Comparison of ENCODE assay signal across 10 mouse cellular contexts in the genomic region with DNA sequence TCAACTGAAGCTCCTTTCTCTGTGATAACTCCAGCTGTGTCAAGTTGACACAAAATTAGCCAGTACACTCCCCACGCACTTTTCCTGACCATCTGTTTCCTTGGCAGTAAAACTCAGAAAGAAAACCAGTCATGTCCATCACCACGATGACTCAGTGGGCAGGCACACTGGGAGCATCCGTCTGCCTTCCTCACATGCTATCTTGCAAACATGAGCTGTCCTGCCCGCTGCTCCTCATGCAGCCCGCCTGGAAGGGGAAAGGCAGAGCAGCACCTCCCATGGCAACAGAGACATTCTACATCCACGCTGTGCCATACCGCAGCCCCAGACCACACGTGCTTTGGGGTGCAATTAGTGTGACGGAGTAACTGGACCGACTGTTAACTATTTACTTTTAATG. TPM values are rescaled to one million over a fixed set of nuclear protein-coding genes. Genes with fewer than 3 reads are reported as not detected.
DNase-seq lines count a peak whose midpoint lies in the region; ATAC-seq and TF ChIP-seq lines count a peak whose summit lies in the region.
"Had no signal": no experiment of that assay in that cellular context is flagged by ENCODE, and none has a peak within 500 bp of the region (broad histone marks: within the 10 kb centered on the region; RNA-seq: fewer than 3 reads in every experiment).

No protein-coding gene starts in this region.

- CTCF ChIA-PET in Patski (lab: Charles Lee) = interaction anchor here (0.8 kb wide), 1 partner anchor 65 kb away, joined by 3 read pairs; a partner anchor contains a TSS

- H3K4me1 ChIP-seq in hindbrain, embryonic 16.5 days (ENCODE audit: control insufficient read depth, insufficient read depth, low read depth, low read length) = no peaks in the 10 kb centered on the region
- no peaks in the 10 kb centered on the region for H3K4me1 ChIP-seq in hindbrain, embryonic 12.5 days
- H3K4me1 ChIP-seq in midbrain, embryonic 13.5 days (replicated peaks) = no peaks in the 10 kb centered on the region

- intact Hi-C loops in left cerebral cortex, postnatal 25 days (cut with DNase I) = loop anchor here (2.0 kb wide), 1 partner anchor 70 kb away; no protein-coding TSS in a partner anchor

- TF ChIP-seq CTCF in Patski (IDR thresholded peaks at IDR 0.05) = no peak

- H3K36me3 ChIP-seq in hindbrain, embryonic 16.5 days (ENCODE audit: control insufficient read depth, insufficient read depth, low read length) = no peaks in the 10 kb centered on the region
- no peaks in the 10 kb centered on the region for H3K36me3 ChIP-seq in hindbrain, embryonic 12.5 days
- H3K36me3 ChIP-seq in midbrain, embryonic 13.5 days = no peaks in the 10 kb centered on the region

- no peak overlapping the region for H3K9ac ChIP-seq in hindbrain, embryonic 16.5 days (ENCODE audit: low read depth, low read length)
- H3K9ac ChIP-seq in hindbrain, embryonic 12.5 days = no peak overlapping the region
- no peak overlapping the region for H3K9ac ChIP-seq in midbrain, embryonic 13.5 days (replicated peaks)

- 55% methylated on average over 10 of the region's 10 CpGs for WGBS in hindbrain, embryonic 16.5 days
- WGBS in hindbrain, embryonic 12.5 days = 68% methylated on average over 10 of the region's 10 CpGs
- 73% methylated on average over 10 of the region's 10 CpGs for WGBS in midbrain, embryonic 13.5 days

- peak; percentile 73 for DNase-seq in Patski (ENCODE audit: low read depth, low spot score)
- peak; percentile 96 for DNase-seq in heart, adult 11 months
- peak; percentile 83 to 97 for DNase-seq in left cerebral cortex, postnatal 25 days (ENCODE audit: low spot score in 2 of 2)
- no peak for DNase-seq in thymus, postnatal 0 days (ENCODE audit: low spot score)
- no peak for DNase-seq in lung, postnatal 10 days

- in situ Hi-C loops in Patski (cut with MboI; ENCODE audit: low pct_unique_long_range_greater_than_20kb) = no loop called here

- 0 out of 2 replicates have a peak, but pooled peaks have one; percentile 40 for ATAC-seq in hindbrain, embryonic 16.5 days
- no peak for ATAC-seq in hindbrain, embryonic 12.5 days (ENCODE audit: low FRiP score)
- ATAC-seq in Patski = peak; percentile 98
- ATAC-seq in midbrain, embryonic 13.5 days = no peak

- no peaks in the 10 kb centered on the region for H3K27me3 ChIP-seq in hindbrain, embryonic 16.5 days (replicated peaks; ENCODE audit: control insufficient read depth, insufficient read depth, low read length)
- no peaks in the 10 kb centered on the region for H3K27me3 ChIP-seq in hindbrain, embryonic 12.5 days
- H3K27me3 ChIP-seq in Patski = no peaks in the 10 kb centered on the region
- H3K27me3 ChIP-seq in midbrain, embryonic 13.5 days = no peaks in the 10 kb centered on the region

- H3K9me3 ChIP-seq in hindbrain, embryonic 16.5 days (ENCODE audit: control insufficient read depth, low read length) = no peaks in the 10 kb centered on the region
- no peaks in the 10 kb centered on the region for H3K9me3 ChIP-seq in hindbrain, embryonic 12.5 days (replicated peaks)
- H3K9me3 ChIP-seq in midbrain, embryonic 13.5 days = no peaks in the 10 kb centered on the region

- H3K4me3 ChIP-seq in hindbrain, embryonic 16.5 days (ENCODE audit: low read length) = no peak overlapping the region
- H3K4me3 ChIP-seq in hindbrain, embryonic 12.5 days = no peak overlapping the region
- H3K4me3 ChIP-seq in midbrain, embryonic 13.5 days (replicated peaks) = no peak overlapping the region

- POLR2A ChIA-PET in Patski (lab: Charles Lee) = no interaction called here

- H3K4me2 ChIP-seq in hindbrain, embryonic 16.5 days (ENCODE audit: low read length) = no peak overlapping the region
- no peak overlapping the region for H3K4me2 ChIP-seq in hindbrain, embryonic 12.5 days (replicated peaks)
- H3K4me2 ChIP-seq in midbrain, embryonic 13.5 days (replicated peaks) = no peak overlapping the region

- H3K27ac ChIP-seq in hindbrain, embryonic 16.5 days (ENCODE audit: low read depth, low read length) = no peak overlapping the region
- H3K27ac ChIP-seq in hindbrain, embryonic 12.5 days = no peak overlapping the region
- no peak overlapping the region for H3K27ac ChIP-seq in midbrain, embryonic 13.5 days

RNA-seq across cellular contexts. Expression of a gene that starts 6.3 kb away (rescaled TPM):
- polyA plus RNA-seq in hindbrain, embryonic 16.5 days (2015; fragmentation: Nextera tagmentation; extraction: Ambion mirVana) = 0.68 and 0.69 TPM in 2 replicates
- polyA plus RNA-seq in hindbrain, embryonic 12.5 days (2016; fragmentation: Nextera tagmentation; extraction: Ambion mirVana) = 0.70 and 1.4 TPM in 2 replicates
- polyA plus RNA-seq in Patski (2021) = 0.49 TPM
- total RNA-seq in left cerebral cortex, postnatal 25 days (2021) = under 1 TPM; 0.21 to 0.50 TPM
- polyA plus RNA-seq in thymus, postnatal 0 days (2015; fragmentation: Nextera tagmentation; extraction: Ambion mirVana) = 0.30 and 0.87 TPM in 2 replicates
- 0.26 and 0.51 TPM in 2 replicates for polyA plus RNA-seq in midbrain, embryonic 13.5 days (2015; fragmentation: Nextera tagmentation; extraction: Ambion mirVana)

RNA-seq across cellular contexts. Expression of a gene that starts 21.5 kb away (rescaled TPM):
- not detected in 2 replicates for polyA plus RNA-seq in hindbrain, embryonic 16.5 days (2015; fragmentation: Nextera tagmentation; extraction: Ambion mirVana)
- polyA plus RNA-seq in hindbrain, embryonic 12.5 days (2016; fragmentation: Nextera tagmentation; extraction: Ambion mirVana) = not detected in 2 replicates
- not detected for polyA plus RNA-seq in Patski (2021)
- total RNA-seq in left cerebral cortex, postnatal 25 days (2021) = 1 to 10 TPM in 1 of 2 experiments, not detected in 1; 1.1 TPM
- not detected in 2 replicates for polyA plus RNA-seq in thymus, postnatal 0 days (2015; fragmentation: Nextera tagmentation; extraction: Ambion mirVana)
- not detected in 2 replicates for polyA plus RNA-seq in midbrain, embryonic 13.5 days (2015; fragmentation: Nextera tagmentation; extraction: Ambion mirVana)
- total RNA-seq: hematopoietic stem cell, adult 5-6 weeks had no signal
- polyA plus RNA-seq: neural tube, embryonic 14.5 days had no signal

RNA-seq across cellular contexts. Expression of a gene that starts 21.5 kb away (rescaled TPM):
- 65.3 and 71.9 TPM in 2 replicates for polyA plus RNA-seq in hindbrain, embryonic 16.5 days (2015; fragmentation: Nextera tagmentation; extraction: Ambion mirVana)
- polyA plus RNA-seq in hindbrain, embryonic 12.5 days (2016; fragmentation: Nextera tagmentation; extraction: Ambion mirVana) = 105 and 116 TPM in 2 replicates
- 271 TPM for polyA plus RNA-seq in Patski (2021)
- total RNA-seq in left cerebral cortex, postnatal 25 days (2021) = 100 to 1,000 TPM; 116 to 123 TPM
- 322 and 349 TPM in 2 replicates for polyA plus RNA-seq in thymus, postnatal 0 days (2015; fragmentation: Nextera tagmentation; extraction: Ambion mirVana)
- 105 and 108 TPM in 2 replicates for polyA plus RNA-seq in midbrain, embryonic 13.5 days (2015; fragmentation: Nextera tagmentation; extraction: Ambion mirVana)

RNA-seq across cellular contexts. Expression of a gene that starts 26.4 kb away (rescaled TPM):
- polyA plus RNA-seq in hindbrain, embryonic 16.5 days (2015; fragmentation: Nextera tagmentation; extraction: Ambion mirVana) = 1.6 and 1.7 TPM in 2 replicates
- polyA plus RNA-seq in hindbrain, embryonic 12.5 days (2016; fragmentation: Nextera tagmentation; extraction: Ambion mirVana) = 1.2 and 1.3 TPM in 2 replicates
- 0.09 TPM for polyA plus RNA-seq in Patski (2021)
- 1 to 10 TPM; 1.4 TPM for total RNA-seq in left cerebral cortex, postnatal 25 days (2021)
- 0.10 and 0.20 TPM in 2 replicates for polyA plus RNA-seq in thymus, postnatal 0 days (2015; fragmentation: Nextera tagmentation; extraction: Ambion mirVana)
- polyA plus RNA-seq in midbrain, embryonic 13.5 days (2015; fragmentation: Nextera tagmentation; extraction: Ambion mirVana) = 0.88 and 0.98 TPM in 2 replicates
- total RNA-seq: hematopoietic stem cell, adult 5-6 weeks had no signal

Comparison
In these comparisons a context has a peak if more than half of its experiments do, and no peak if none do; other contexts are left out.
1. ATAC-seq: peak in hindbrain, embryonic 16.5 days (single experiment) and Patski (single experiment); none in hindbrain, embryonic 12.5 days (single experiment) and midbrain, embryonic 13.5 days (single experiment).
2. DNase-seq: peak in Patski (single experiment), heart, adult 11 months (single experiment) and left cerebral cortex, postnatal 25 days (2 of 2); none in thymus, postnatal 0 days (single experiment) and lung, postnatal 10 days (single experiment).